Mouse (Mus musculus) brain, adult 2 months (tissue): ENCODE data around the gene Slc6a15.
A peak's percentile ranks its signal among the peaks of the same experiment; 100 is the strongest.

Experiments
- DNase-seq: peaks from one replicate; pipeline ENCODE4 v3.0.0; 2011; ENCODE audit warnings: low read depth, low spot score

The Slc6a15 gene

GRCm38 (mm10) chr10:103367371-103368295 is at the start of gene Slc6a15:
Gene Slc6a15, plus strand, starts transcription at chr10:103367783.
- DNase-seq = peak; percentile 91

- DNase-seq = peak; percentile 70
Observed at GRCm38 (mm10) chr10:103321941-103322340, 45.6 kb upstream of the Slc6a15 start.

- no peak for DNase-seq
Observed at GRCm38 (mm10) chr10:103323386-103323785, 44.2 kb upstream of the Slc6a15 start.

- no peak for DNase-seq
Observed at GRCm38 (mm10) chr10:103334306-103334705, 33.3 kb upstream of the Slc6a15 start.

GRCm38 (mm10) chr10:103339928-103340327 is 27.7 kb upstream of the Slc6a15 start:
- DNase-seq = peak; percentile 22

GRCm38 (mm10) chr10:103346797-103347196 is 20.8 kb upstream of the Slc6a15 start:
- no peak for DNase-seq

- DNase-seq = peak; percentile 85
Observed at GRCm38 (mm10) chr10:103368296-103369080, 905 bp downstream of the Slc6a15 start.

GRCm38 (mm10) chr10:103369081-103369420 is 1.5 kb downstream of the Slc6a15 start:
- peak; percentile 94 for DNase-seq

- DNase-seq = peak; percentile 77
Observed at GRCm38 (mm10) chr10:103402171-103402570, 34.6 kb downstream of the Slc6a15 start.

- DNase-seq = peak; percentile 25
Observed at GRCm38 (mm10) chr10:103427717-103428116, 60.1 kb downstream of the Slc6a15 start.

GRCm38 (mm10) chr10:103442588-103442987 is 75.0 kb downstream of the Slc6a15 start:
- no peak for DNase-seq

- DNase-seq = peak; percentile 81
Observed at GRCm38 (mm10) chr10:103443070-103443469, 75.5 kb downstream of the Slc6a15 start.

- DNase-seq = peak; percentile 71
Observed at GRCm38 (mm10) chr10:103448340-103448739, 80.8 kb downstream of the Slc6a15 start.

- no peak for DNase-seq
Observed at GRCm38 (mm10) chr10:103457896-103458295, 90.3 kb downstream of the Slc6a15 start.
